Mouse (Mus musculus) cerebellum, postnatal 25 days (tissue): ENCODE measurements around the gene Tank.
A peak's percentile ranks its signal among the peaks of the same experiment; 100 is the strongest.

Source experiments
- DNase-seq, 2 experiments: peaks; one replicate each; pipeline ENCODE4 v3.0.0; 2021; ENCODE audit warnings: mixed read lengths in 2 of 2

Tank gene

DNA sequence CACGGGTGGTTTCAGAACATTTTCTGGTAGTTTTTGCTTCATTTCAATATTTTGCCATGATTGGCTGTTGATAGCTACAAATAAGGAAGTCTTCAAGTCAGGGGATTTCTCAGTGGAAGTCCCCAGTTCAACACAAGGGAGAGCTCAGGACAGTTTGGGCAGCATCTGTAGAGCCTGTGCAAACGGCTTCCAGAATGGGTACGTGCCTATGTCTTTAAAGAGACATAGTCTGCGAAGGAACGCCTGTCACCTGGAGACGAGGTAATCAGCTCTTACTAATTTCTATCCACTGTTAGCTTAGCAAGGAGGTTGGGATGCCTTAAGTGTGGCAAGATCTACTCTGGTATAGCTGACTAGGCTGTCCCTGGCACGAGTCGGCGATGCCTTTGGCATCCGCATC, at the start of gene Tank:
TSS of gene Tank (plus strand) at position 153 of the 400 bp plus-strand sequence.
- DNase-seq = no peak

DNA sequence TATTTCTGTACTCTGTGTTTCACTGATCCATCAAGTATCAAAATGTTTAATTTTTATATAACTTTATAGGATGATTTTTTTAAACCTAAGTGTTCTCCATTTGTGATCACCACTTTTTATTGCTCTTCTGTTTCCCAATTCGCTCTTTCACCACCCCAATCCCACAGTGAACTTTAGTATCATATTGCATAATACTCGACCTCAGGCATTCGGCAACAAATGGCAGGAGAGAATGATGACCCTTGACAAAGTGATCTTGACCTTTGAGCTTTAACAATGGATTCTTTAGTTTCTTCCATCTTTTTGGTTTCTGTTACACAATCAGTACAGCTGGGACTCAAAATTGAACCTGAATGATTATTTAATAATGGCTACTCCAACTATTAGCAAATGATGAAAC, 46.1 kb upstream of the Tank start:
- DNase-seq = no peak

DNA sequence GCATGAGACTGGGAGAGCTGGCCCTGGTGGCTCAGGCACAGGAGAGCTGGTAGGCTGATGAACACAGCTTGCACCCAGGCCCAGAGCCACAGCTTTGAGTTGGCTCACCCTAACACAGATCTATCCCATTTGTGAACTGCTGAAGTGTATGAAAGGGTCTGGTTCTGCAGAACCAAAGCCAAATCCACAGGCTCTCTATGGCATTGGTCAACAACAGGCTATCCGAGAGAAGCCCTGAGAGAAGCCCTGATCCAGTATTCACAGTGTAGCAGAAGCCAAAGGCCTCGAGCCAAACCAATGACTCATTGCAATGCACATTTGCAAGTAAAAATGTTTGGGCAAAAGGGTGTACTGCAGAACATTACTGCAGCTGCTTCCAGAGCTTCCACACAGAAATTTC, 45.3 kb upstream of the Tank start:
- DNase-seq = peak; percentile 65 to 79

DNA sequence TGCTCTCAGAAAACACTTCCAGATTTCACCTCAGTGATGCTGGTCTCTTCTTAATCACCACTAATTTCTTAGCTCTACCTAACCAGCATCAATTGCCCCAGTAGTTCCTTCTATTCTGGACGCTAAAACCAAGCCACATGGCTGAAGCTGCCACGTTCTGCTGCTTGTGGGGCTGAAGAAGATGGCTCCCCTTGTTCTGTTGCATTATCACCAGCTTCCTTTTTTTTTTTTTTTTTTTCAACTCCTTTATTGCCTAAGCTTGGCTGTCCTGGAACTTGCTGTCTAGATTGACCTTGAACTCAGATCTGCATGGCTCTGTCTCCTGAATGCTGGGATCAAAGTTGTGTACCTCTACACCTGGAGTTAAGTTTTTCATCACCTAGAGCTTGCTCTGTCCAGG, 41.5 kb upstream of the Tank start:
- DNase-seq = no peak

GRCm38 (mm10) chr2:61539378-61539777, 39.0 kb upstream of the Tank start:
- DNase-seq = no peak

- no peak for DNase-seq
Observed at GRCm38 (mm10) chr2:61542426-61542825, 36.0 kb upstream of the Tank start.

- DNase-seq = no peak
Observed at GRCm38 (mm10) chr2:61545666-61546065, 32.7 kb upstream of the Tank start.

DNA sequence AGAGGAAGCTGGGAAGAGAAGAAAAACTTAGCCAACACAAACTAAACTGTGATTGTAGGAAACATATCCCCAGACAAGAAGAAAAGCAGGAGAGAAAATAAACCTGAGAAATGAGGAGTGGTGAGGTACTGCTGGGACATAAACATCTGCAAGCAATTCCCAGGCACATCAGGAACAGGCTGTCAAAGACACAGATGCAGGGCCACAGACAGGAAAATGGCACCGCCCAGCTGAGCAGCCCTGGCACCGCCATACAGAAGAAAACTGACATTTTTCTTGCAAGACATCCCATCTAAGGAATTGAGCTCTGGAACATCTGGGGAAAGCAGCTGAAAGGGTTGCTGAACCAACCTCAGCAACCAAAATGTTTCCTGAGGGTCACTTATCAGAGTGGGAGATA, 30.4 kb upstream of the Tank start:
- DNase-seq = no peak

GRCm38 (mm10) chr2:61551680-61552079, 26.7 kb upstream of the Tank start:
- DNase-seq = no peak

- no peak for DNase-seq
Observed at GRCm38 (mm10) chr2:61555367-61555766, 23.0 kb upstream of the Tank start.

DNA sequence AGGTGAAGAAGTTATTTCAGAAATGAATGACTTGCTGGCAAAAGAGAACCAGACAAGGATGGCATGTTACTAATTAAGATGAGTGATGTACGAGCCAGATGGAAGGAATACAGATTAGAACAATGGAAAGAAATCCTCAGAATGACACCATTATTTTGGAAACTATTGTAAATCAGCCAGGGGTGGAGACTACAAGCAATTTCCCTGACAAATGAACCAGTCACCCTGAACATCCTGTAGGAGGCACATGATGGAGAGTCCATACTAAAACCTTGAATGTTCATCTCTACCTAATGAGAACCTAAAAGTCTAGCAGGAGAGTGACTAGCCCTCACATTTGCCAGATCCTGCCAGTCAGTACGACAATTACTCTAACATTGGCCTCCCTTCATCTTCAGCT, 22.6 kb upstream of the Tank start:
- DNase-seq = no peak

- no peak for DNase-seq
Observed at GRCm38 (mm10) chr2:61556639-61557038, 21.7 kb upstream of the Tank start.

GRCm38 (mm10) chr2:61557848-61558471, 20.4 kb upstream of the Tank start:
- no peak for DNase-seq

- DNase-seq = no peak
Observed at GRCm38 (mm10) chr2:61561058-61561457, 17.3 kb upstream of the Tank start.

DNA sequence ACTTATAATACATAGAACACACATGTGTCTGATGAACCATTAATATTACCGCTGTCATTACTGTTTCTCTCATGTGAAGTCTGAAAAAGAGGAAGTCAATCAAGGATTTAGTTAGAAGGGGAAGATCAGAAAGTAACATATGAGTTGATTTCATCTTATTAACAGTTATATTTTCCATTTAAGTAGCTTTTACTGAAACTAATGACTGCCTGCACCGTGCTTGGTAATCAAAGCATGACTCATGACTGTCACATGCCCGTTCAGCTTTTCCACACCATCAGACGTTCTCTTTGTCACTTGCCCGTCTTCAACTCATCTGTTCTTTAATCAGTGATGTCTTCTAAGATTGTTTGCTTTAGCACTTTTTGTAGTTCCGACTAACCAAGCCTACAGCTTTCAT, 15.2 kb upstream of the Tank start:
- DNase-seq = no peak

DNA sequence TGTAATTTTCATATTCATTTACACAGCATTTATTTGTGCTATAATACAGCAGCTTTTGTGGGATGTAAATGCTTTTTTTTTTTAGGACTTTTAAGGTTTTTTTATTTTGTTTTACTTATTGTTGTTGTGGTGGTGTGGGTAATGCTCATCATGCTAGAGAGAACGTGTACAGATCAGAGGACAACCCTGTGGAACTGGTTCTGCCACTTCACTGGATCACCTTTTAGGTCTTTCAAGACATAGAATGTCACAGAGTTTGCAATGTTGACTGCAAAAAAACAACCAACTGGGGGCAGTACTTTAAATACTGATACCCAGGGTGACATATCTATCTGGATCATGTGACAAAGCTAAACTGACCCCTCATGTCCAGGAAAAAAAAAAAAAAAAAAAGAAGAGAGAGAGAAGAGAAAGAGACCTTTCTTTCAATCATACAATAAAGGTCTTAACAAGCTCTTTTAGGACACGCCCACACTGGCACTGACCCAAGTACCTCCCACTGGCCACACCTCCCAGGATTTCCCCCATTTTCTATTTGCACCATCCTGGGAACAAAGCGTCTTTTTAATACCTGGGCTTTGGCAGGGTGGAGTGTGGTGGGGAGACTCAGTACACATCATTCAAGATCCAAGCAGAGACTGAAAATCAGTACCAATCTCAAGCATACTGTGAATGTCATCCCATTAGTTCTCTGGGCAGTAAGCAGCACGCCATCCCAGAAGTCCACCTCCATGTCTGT, 11.2 kb upstream of the Tank start:
- peak in 1 of 2 experiments; percentile 8 for DNase-seq

DNA sequence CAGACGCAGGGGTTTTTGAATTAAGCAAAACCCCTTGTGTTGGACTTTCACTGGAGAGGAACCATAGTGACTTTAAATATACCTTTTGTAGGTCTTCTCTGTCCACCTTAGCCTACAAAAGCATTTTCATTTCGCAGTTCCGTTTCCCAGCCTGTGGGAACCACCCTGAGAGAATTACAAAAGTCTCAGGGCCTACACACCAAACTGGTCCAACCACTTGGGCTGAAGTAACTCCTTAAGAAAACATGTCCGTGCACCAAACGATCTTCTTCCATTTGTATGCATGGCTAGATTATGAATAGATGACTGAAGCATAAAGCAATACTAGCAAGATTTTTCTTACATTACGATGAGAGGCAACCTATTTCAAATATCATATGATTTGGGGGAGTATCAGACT, 9.2 kb upstream of the Tank start:
- DNase-seq = no peak

DNA sequence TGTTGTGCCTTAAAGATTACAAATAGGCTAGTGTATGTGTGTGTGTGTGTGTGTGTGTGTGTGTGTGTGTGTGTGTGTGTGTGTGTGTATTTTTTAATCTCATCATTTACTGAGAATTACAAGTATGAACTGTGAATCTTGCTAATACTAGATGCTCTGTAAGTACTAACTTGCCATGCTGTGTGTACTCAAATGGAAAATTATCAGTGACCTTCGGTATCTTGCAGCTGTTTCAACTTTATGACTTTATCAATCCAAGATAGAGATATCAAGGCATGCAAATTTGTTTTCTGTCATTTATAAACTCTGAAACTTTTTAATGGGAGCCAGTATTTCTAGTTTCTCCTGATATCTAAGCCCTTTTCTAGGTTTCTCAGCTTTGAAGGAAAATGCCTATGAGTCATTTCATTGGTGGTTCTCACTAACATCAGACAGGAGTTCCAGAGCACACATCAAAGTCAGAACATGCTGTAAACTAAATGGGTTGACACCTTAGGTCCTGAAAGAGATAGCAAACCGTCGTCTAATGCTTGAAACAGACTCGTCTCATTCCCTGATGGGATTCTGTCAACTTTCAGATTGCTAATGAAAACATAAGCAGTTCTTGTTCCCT, 6.9 kb upstream of the Tank start:
- DNase-seq = no peak

DNA sequence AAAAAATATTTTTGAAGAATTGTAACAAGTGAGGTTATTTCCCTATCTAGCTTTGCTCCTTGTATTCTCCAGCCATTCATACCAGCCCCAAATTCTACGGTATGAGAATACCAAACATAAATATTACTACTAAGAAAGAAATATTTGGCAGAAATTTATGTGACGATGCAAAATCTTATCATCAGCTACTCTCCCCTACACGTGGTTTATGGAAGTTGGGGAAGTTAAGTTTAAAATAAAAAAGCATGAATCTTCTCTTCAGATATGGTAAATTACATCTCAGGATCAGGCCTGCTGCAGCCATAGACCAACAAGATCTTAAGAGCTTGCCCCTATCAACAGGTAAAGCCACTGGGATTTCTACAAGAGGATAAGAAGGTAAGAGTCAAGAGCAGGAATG, 1.9 kb upstream of the Tank start:
- DNase-seq = no peak

GRCm38 (mm10) chr2:61576928-61577695, 1.3 kb upstream of the Tank start:
- DNase-seq = no peak

- DNase-seq = no peak
Observed at GRCm38 (mm10) chr2:61577696-61578062, 706 bp upstream of the Tank start.

GRCm38 (mm10) chr2:61579501-61579990, 1.2 kb downstream of the Tank start:
- DNase-seq = no peak

GRCm38 (mm10) chr2:61580091-61580490, 1.7 kb downstream of the Tank start:
- DNase-seq = no peak
